Mouse (Mus musculus) cortical plate, adult 2 months (tissue): ENCODE results near the gene Tnfrsf21.

Source experiments
- CTCF ChIP-seq: fragments of 200-500 bp; IDR thresholded peaks from 2 replicates; pipeline ENCODE4 v1.5.1; 2011; ENCODE audit warnings: mild to moderate bottlenecking, control low read depth, low read length; ENCODE audit not compliant: insufficient read depth; ENCODE audit errors: extremely low read depth
- POLR2A ChIP-seq: fragments of 200-500 bp; IDR thresholded peaks from 2 replicates; pipeline ENCODE4 v1.6.1; 2011; ENCODE audit warnings: mild to moderate bottlenecking, low read length, control low read depth; ENCODE audit not compliant: insufficient read depth; ENCODE audit errors: extremely low read depth

GRCm38 (mm10) chr17:43075937-43076336 lies 59.6 kb downstream of the Tnfrsf21 start:
- no peak for TF ChIP-seq POLR2A
- no peak for TF ChIP-seq CTCF
